Mouse (Mus musculus) spleen, adult 12 weeks (tissue): Measurements from ENCODE around the gene Gdf15.
A peak's percentile ranks its signal among the peaks of the same experiment; 100 is the strongest.
"Not testable (repeated sequence)": the region's sequence is repeated elsewhere in the genome, so short reads cannot be mapped to it uniquely, and the experiment has no call there.

Experiments used
- DNase-seq: peaks from one replicate; pipeline ENCODE4 v3.0.0; 2022; ENCODE audit warnings: low spot score

Gene Gdf15

GRCm38 (mm10) chr8:70605871-70606779 lies 26.1 kb downstream of the Gdf15 start:
- no peak for DNase-seq

GRCm38 (mm10) chr8:70604558-70604957 lies 27.7 kb downstream of the Gdf15 start:
- DNase-seq: no peak

DNA sequence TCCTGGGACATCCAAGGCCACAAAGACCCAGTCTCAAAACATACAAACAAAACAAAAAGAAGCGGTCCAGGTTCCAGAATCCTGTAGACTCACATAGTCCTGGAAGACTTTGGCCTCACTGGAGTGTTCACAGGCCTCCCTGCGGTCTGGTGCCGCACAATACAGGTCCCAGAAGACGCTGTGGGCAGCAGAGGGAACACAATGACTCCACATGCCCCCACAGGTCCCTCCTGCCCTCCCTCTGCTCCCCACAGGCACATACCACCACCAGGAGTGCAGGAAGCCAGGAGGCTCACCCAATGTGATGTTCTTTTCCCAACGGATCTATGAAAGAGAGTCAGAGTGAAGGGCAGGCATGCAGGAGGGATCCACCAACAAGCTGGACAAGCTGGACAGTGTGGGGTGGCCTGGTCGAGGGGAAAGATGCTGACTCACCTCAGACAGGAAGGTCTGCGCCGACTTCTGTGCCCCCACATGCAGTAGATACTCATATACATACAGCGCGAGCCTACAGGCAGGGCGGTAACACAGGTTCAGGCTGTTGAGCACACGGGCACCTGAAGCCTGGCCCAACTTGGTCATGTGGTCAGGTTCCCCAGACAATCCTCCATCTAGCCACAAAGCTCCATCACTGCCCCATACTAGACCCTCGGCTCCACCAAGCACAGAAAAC lies 30.0 kb downstream of the Gdf15 start:
- no peak for DNase-seq

DNA sequence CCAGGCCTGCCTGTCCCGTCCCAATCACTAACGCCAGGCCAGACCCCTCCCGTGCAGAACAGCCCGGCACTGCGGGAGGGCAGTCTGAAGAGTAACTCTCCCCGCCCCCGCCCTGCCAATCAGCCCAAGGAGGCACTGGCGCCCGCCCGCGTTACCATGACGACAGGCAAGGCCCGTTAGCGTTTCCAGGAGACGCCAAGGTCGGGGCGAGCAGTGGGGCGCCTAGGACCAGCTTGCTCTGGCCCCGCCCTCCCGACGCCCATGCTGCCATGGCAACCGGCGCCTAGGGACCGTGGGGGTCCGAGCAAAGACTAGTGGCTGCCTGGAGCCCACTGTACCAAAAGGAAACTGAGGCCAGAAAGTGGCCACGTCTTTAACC lies 31.0 kb downstream of the Gdf15 start:
- DNase-seq: no peak

GRCm38 (mm10) chr8:70600473-70601270 lies 31.6 kb downstream of the Gdf15 start:
- DNase-seq: no peak

GRCm38 (mm10) chr8:70599507-70600290 lies 32.6 kb downstream of the Gdf15 start:
- no peak for DNase-seq

GRCm38 (mm10) chr8:70598722-70599121 lies 33.5 kb downstream of the Gdf15 start:
- no peak for DNase-seq

DNA sequence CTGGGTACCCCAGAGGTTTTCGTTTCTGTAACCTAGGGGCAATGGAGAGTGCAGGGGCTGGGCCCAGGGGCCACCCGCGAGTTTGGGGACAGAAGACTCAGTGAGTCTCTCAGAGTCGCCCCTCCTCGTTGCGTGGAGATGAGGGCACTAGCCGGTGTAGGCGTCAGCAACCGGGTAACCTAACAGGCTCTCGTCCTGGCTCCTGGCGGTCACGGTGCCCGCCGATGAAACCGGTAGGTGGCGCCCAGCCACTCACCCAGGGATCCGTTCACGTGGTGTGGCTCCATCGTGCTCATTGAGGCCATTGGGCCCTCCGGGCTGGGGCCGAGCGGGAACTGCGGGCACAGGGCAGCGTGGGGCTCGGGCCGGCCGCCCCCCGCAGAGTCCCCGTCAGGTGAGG lies 34.0 kb downstream of the Gdf15 start:
- DNase-seq: no peak

GRCm38 (mm10) chr8:70597417-70598272 lies 34.6 kb downstream of the Gdf15 start:
- no peak for DNase-seq

GRCm38 (mm10) chr8:70596775-70597416 lies 35.4 kb downstream of the Gdf15 start:
- DNase-seq: no peak

DNA sequence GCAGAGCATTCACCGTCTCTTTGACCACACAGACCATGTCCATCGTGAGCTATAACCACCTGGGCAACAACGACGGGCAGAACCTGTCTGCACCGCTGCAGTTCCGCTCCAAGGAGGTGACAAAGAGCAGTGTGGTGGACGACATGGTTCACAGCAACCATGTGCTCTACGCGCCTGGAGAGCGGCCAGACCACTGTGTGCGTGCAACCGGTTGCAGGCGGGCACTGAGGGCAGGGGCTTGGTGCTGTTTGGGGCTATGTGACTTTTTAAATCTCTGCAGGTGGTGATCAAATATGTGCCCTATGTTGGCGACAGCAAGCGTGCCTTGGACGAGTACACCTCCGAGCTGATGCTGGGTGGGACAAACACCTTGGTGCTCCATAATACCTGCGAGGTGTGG lies 36.0 kb downstream of the Gdf15 start:
- no peak for DNase-seq

DNA sequence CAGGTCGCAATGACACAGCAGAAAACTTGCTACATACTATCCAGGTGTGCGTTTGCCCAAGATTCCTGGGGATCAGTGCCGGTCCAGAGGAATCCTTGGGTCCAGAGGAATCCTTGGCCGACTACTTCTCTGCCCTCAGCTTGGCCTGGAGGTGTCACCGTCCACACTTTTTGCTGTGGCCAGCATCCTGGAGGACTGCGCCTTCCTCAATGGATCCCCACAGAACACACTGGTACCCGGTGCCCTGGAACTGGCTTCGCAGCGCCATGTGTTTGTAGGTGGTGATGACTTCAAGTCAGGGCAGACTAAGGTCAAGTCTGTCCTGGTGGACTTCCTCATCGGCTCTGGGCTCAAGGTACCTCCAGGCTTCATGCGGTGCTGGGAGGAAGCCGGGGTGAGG lies 36.4 kb downstream of the Gdf15 start:
- DNase-seq: no peak

- no peak for DNase-seq
Measured at GRCm38 (mm10) chr8:70594621-70595564, 37.4 kb downstream of the Gdf15 start.

DNA sequence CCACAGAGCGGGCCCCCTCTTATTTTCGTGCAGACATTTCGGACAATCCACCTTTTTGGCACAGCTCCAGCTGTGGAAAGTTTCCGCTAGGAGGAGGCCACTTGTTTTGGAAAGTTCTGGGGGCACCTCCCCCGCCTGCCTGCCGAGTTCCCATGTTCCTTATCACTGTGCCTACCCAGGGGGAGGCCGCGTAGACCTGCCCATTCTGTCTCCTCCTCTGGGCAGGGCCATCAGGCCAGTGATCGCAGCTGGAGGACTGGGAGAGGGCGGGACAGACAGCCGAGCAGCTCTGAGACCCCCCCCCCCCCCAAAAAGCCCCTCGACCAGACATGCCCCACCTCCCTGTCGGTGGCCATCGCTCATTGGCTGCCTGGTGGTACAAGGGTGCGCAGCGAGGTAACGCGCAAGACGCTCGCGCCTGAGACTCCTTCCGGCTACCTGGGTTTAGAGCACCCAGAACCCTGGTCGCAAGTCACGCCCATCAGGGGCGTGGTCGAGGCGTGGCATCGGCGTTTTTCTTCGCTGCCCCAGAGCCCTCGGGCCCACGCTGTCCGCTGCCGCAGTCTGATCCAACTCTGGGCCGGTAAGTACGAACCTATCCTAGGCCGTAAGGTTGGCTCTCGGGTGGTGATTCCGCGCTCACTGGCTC lies 38.2 kb downstream of the Gdf15 start, which contains the start of gene Isyna1:
Isyna1 (plus strand) TSS at position 413 of the 649 bp plus-strand sequence.
- peak; percentile 67 for DNase-seq

DNA sequence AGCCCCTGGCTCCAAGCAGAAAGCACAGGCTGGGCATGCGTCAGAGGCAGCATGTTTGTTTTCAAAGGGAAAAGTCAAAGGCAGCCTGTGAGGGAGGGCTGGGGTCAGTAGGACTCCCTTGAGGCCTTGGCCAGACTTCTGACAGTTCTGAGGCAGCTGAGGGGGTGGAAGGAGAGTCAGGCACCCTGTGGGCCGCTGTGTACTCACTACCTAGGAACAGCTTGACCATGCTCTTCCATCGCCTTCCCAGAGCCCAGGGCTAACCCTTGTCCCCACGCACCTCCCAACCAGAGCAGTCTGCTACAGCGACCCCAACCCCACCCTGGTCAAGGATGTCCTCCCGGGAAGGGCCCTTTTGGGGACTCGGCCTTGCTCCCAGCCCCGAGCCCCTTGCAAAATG lies 39.1 kb downstream of the Gdf15 start:
- DNase-seq: no peak

GRCm38 (mm10) chr8:70591569-70591968 lies 40.7 kb downstream of the Gdf15 start:
- DNase-seq: no peak

DNA sequence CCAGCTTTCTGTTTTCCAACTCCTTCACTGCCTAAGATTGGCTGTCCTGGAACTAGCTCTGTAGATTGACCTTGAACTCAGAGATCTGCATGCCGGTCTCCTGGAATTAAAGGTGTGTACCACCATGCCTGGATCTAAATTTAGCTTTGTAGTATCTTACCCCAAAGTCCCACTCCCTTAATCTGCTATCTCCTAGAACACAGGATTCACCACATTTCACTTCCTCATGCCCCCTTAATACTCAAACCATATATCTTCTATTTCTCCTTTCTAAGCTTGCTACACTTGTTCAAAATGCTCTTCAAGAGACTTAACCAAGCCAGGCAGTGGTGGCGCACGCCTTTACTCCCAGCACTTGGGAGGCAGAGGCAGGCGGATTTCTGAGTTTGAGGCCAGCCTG lies 44.3 kb downstream of the Gdf15 start:
- not testable (repeated sequence) for DNase-seq

- no peak for DNase-seq
Measured at GRCm38 (mm10) chr8:70585258-70585652, 47.0 kb downstream of the Gdf15 start.
